Mouse (Mus musculus) neutrophil, adult 59 days (primary cell): ENCODE results near the gene Med10. TPM values are rescaled to one million over a fixed set of nuclear protein-coding genes. Genes with fewer than 3 reads are reported as not detected.

Source experiments
- total RNA-seq, 2 experiments: library from RNA; stranded (reverse); gene quantifications; 1 replicate in 1 of 2; 2 replicates in 1 of 2; pipeline ENCODE4 v1.2.4; 2023

Gene Med10
- total RNA-seq: 10 to 100 TPM; 32.7 to 40.8 TPM

DNA sequence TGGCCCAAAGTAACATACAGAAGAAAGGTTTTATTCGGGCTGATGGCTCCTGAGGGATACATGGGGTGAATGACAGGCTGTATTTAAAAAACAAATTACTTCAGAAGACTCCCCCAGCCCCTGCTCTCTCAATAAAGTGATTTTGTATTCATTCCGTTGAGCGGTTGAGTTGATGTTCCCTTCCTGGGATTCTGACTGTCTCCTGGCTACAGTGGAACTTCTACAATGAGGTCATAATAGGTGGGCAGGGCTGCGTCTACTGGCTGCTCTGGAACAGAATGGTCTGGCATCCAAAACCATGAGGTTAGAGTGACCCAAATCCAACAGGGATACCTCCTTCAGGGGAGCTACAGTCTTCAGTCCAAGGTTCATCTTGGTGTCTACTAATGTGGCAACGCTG, at the start of gene Med10:
TSS of gene Med10 (plus strand) at position 301 of the 400 bp plus-strand sequence.

Other genes with a start within 250 kb of the Med10 start
- under 1 TPM; 0.77 to 0.84 TPM for gene Srd5a1, start 191.0 kb upstream of the Med10 start, total RNA-seq
- gene Ube2ql1, start 62.5 kb upstream of the Med10 start, total RNA-seq: not detected